Mouse (Mus musculus): ENCODE measurements around the gene Def6.

Gene Def6

GRCm38 (mm10) chr17:28272837-28273236, 65.3 kb downstream of the Def6 start:
- no peak for DNase-seq (ENCODE audit: low read depth, low spot score)

GRCm38 (mm10) chr17:28274739-28275138, 67.2 kb downstream of the Def6 start:
- DNase-seq (ENCODE audit: low read depth, low spot score), result no peak

GRCm38 (mm10) chr17:28277226-28277625, 69.6 kb downstream of the Def6 start:
- DNase-seq (ENCODE audit: low read depth, low spot score), result no peak

- no peak for DNase-seq (ENCODE audit: low read depth, low spot score)
Measured at GRCm38 (mm10) chr17:28277721-28278120, 70.1 kb downstream of the Def6 start.

GRCm38 (mm10) chr17:28278156-28278555, 70.6 kb downstream of the Def6 start:
- DNase-seq (ENCODE audit: low read depth, low spot score), result no peak

Measured in telencephalon, adult 2 months (tissue).